Mouse (Mus musculus) liver, embryonic 13.5 days (tissue): Measurements from ENCODE around the gene Cldn5. TPM values are rescaled to one million over a fixed set of nuclear protein-coding genes. Genes with fewer than 3 reads are reported as not detected.

Experiments
- ATAC-seq: fragments of 200-750 bp; cut with Nextera tagmentation; 2 replicates; pipeline ENCODE4 v1.8.0; 2017; ENCODE audit warnings: low read depth, mild to moderate bottlenecking, moderate number of reproducible peaks, moderate library complexity
- DNase-seq: peaks from one replicate; pipeline ENCODE4 v3.0.0; 2022
- H3K27ac ChIP-seq: fragments of 300-500 bp; sonication (generic); 2 replicates; pipeline ENCODE4 v1.5.1; 2015; ENCODE audit warnings: moderate library complexity, mild to moderate bottlenecking, inconsistent platforms
- H3K27me3 ChIP-seq: fragments of 300-500 bp; sonication (generic); 2 replicates; pipeline ENCODE4 v1.6.1; 2015; ENCODE audit warnings: mild to moderate bottlenecking, inconsistent platforms
- H3K36me3 ChIP-seq: fragments of 300-500 bp; sonication (generic); 2 replicates; pipeline ENCODE4 v1.6.1; 2015; ENCODE audit warnings: mild to moderate bottlenecking, inconsistent platforms
- H3K4me1 ChIP-seq: fragments of 300-500 bp; sonication (generic); replicated peaks from 2 replicates; pipeline ENCODE4 v1.6.1; 2015; ENCODE audit warnings: inconsistent platforms
- H3K4me2 ChIP-seq: fragments of 300-500 bp; sonication (generic); 2 replicates; pipeline ENCODE4 v1.6.1; 2015; ENCODE audit warnings: inconsistent platforms, mild to moderate bottlenecking, moderate library complexity
- H3K4me3 ChIP-seq: fragments of 300-500 bp; sonication (generic); replicated peaks from 2 replicates; pipeline ENCODE4 v1.5.1; 2015; ENCODE audit warnings: mild to moderate bottlenecking, inconsistent platforms
- H3K9ac ChIP-seq: fragments of 300-500 bp; sonication (generic); 2 replicates; pipeline ENCODE4 v1.6.1; 2015; ENCODE audit warnings: mild to moderate bottlenecking, inconsistent platforms
- H3K9me3 ChIP-seq: fragments of 300-500 bp; sonication (generic); replicated peaks from 2 replicates; pipeline ENCODE4 v1.6.1; 2016; ENCODE audit warnings: inconsistent platforms
- WGBS: fragments of 180-500 bp; shearing (Covaris S2); methylation state at CpG from one replicate; pipeline ENCODE4 v1.1.7; 2015; ENCODE audit not compliant: insufficient replicate concordance; 5-methylcytosine and 5-hydroxymethylcytosine counted together
- polyA plus RNA-seq: library from polyadenylated mRNA; unstranded; fragments of >200 nt; fragmentation: Nextera tagmentation; extraction: Ambion mirVana; gene quantifications from 2 replicates; pipeline ENCODE4 v1.2.1, GENCODE M21; 2015

Gene Cldn5
- polyA plus RNA-seq, 1 experiment from 2014 or later, result 8.3 TPM

GRCm38 (mm10) chr16:18812385-18812910 lies 35.8 kb downstream of the Cldn5 start:
- peak overlapping the region; percentile 80 for H3K4me2 ChIP-seq
- no peak for DNase-seq
- peak overlapping the region; percentile 73 for H3K4me3 ChIP-seq
- no peaks in the 10 kb centered on the region for H3K9me3 ChIP-seq
- H3K27ac ChIP-seq, result peak overlapping the region; percentile 78
- WGBS, result 1% methylated on average over 31 of the region's 31 CpGs
- peak overlapping the region; percentile 81 for H3K9ac ChIP-seq
- peaks cover 44% of the 10 kb centered on the region for H3K4me1 ChIP-seq
- H3K36me3 ChIP-seq, result peaks cover 60% of the 10 kb centered on the region
- ATAC-seq, result peak; percentile 50
- H3K27me3 ChIP-seq, result no peaks in the 10 kb centered on the region

GRCm38 (mm10) chr16:18822356-18822755 lies 45.7 kb downstream of the Cldn5 start:
- no peak for DNase-seq
- H3K4me1 ChIP-seq, result peaks cover 21% of the 10 kb centered on the region
- no peaks in the 10 kb centered on the region for H3K9me3 ChIP-seq
- H3K27me3 ChIP-seq, result no peaks in the 10 kb centered on the region
- H3K27ac ChIP-seq, result no peak overlapping the region
- 25% methylated on average over 1 of the region's 1 CpGs for WGBS
- H3K36me3 ChIP-seq, result peaks cover 98% of the 10 kb centered on the region
- no peak overlapping the region for H3K4me3 ChIP-seq
- peak; percentile 23; the same call in 1 of the 2 replicates for ATAC-seq
- H3K4me2 ChIP-seq, result no peak overlapping the region
- H3K9ac ChIP-seq, result no peak overlapping the region

- WGBS, result 73% methylated on average over 4 of the region's 4 CpGs
- Histone ChIP-seq H3K4me2 (no peak overlapping the region), H3K27ac (no peak overlapping the region), H3K9ac (no peak overlapping the region), H3K27me3 (no peaks in the 10 kb centered on the region), H3K36me3 (peaks cover 98% of the 10 kb centered on the region), H3K4me3 (no peak overlapping the region), H3K9me3 (no peaks in the 10 kb centered on the region), H3K4me1 (peaks cover 21% of the 10 kb centered on the region)
- no peak for ATAC-seq
- no peak for DNase-seq
These were observed 46.3 kb downstream of the Cldn5 start for GRCm38 (mm10) chr16:18822925-18823324.

Other genes starting within 250 kb of the Cldn5 start
- gene Tbx1, start 186.2 kb upstream of the Cldn5 start, polyA plus RNA-seq, result 0.05 TPM in 1 of 2 replicates, not detected in the other
- gene Gp1bb, start 154.4 kb upstream of the Cldn5 start, polyA plus RNA-seq, result 25.2 and 32.4 TPM in 2 replicates
- gene Gm49601, start 150.4 kb upstream of the Cldn5 start, polyA plus RNA-seq, result 0.14 and 0.78 TPM in 2 replicates
- 2.4 and 2.6 TPM in 2 replicates for gene Sept5, start 146.9 kb upstream of the Cldn5 start, polyA plus RNA-seq
- gene Ufd1, start 34.9 kb downstream of the Cldn5 start, polyA plus RNA-seq, result 47.0 and 53.3 TPM in 2 replicates
- 46.2 and 51.5 TPM in 2 replicates for gene Cdc45, start 35.1 kb downstream of the Cldn5 start, polyA plus RNA-seq
- gene 2510002D24Rik, start 59.7 kb downstream of the Cldn5 start, polyA plus RNA-seq, result 20.3 and 23.8 TPM in 2 replicates
- gene Gm28539, start 59.7 kb downstream of the Cldn5 start, polyA plus RNA-seq, result not detected in 2 replicates
- gene Mrpl40, start 100.0 kb downstream of the Cldn5 start, polyA plus RNA-seq, result 84.7 and 88.8 TPM in 2 replicates
- 7.9 and 9.1 TPM in 2 replicates for gene Hira, start 100.2 kb downstream of the Cldn5 start, polyA plus RNA-seq